Mouse (Mus musculus): ENCODE measurements around the gene Ddx23.

- TF ChIP-seq CTCF (IDR thresholded peaks at IDR 0.05; ENCODE audit: low read depth) (no peak), EP300 (IDR thresholded peaks at IDR 0.05; ENCODE audit: low read depth) (peak; percentile 88)
Measured at GRCm38 (mm10) chr15:98602191-98602881, 60.4 kb downstream of the Ddx23 start.

Measured in heart, postnatal 0 days (tissue).